Mouse (Mus musculus) liver, embryonic 14.5 days (tissue): ENCODE measurements around the gene Top1.

Experiments
- CTCF ChIP-seq: IDR thresholded peaks from 2 replicates; pipeline ENCODE4 v1.5.1; 2016; ENCODE audit warnings: antibody characterized with exemption, low read depth, control low read depth
- EP300 ChIP-seq: IDR thresholded peaks from 2 replicates; pipeline ENCODE4 v1.6.1; 2016; ENCODE audit warnings: antibody characterized with exemption, low read depth

DNA sequence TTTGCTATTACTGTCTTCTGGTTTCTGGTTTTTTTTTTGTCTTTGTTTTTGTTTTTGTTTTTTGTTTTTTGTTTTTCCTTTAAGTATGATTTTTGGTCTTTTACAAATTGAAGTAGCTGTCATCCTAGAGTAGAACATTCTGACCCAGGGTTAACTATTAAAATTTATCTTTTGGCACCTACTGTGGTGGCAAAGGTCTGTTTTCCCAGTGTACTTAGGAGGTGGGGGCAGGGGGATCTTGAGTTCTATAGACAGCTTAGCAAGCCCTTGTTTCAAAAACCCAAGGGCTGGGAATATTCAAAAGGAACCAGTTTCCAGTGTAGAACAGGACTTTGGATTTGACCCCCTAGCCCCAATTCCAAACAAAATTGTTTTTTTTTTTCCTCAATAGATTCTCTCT lies 18.7 kb downstream of the Top1 start:
- TF ChIP-seq CTCF = no peak
- TF ChIP-seq EP300 = no peak
